Mouse (Mus musculus) embryonic facial prominence, embryonic 11.5 days (tissue): ENCODE results near the gene Cacna2d2. TPM values are rescaled to one million over a fixed set of nuclear protein-coding genes. Genes with fewer than 3 reads are reported as not detected.

Experiments used
- ATAC-seq: fragments of 200-750 bp; cut with Nextera tagmentation; replicated peaks from 2 replicates; pipeline ENCODE4 v1.8.0; 2017; ENCODE audit warnings: low read depth; ENCODE audit not compliant: insufficient number of reproducible peaks, low FRiP score, low TSS enrichment
- DNase-seq: peaks from one replicate; pipeline ENCODE4 v3.0.0-alpha.2; 2015; ENCODE audit warnings: low spot score
- H3K27ac ChIP-seq: fragments of 300-500 bp; sonication (generic); replicated peaks from 2 replicates; pipeline ENCODE4 v1.5.1; 2014; ENCODE audit warnings: mild to moderate bottlenecking, low read depth, low read length, control low read depth
- H3K27me3 ChIP-seq: fragments of 300-500 bp; sonication (generic); 2 replicates; pipeline ENCODE4 v1.6.1; 2014; ENCODE audit warnings: mild to moderate bottlenecking, low read length, moderate library complexity, mixed read lengths; ENCODE audit not compliant: control insufficient read depth, insufficient read depth
- H3K36me3 ChIP-seq: fragments of 300-500 bp; sonication (generic); replicated peaks from 2 replicates; pipeline ENCODE4 v1.6.1; 2014; ENCODE audit warnings: low read depth, mild to moderate bottlenecking, low read length, moderate library complexity, mixed read lengths; ENCODE audit not compliant: control insufficient read depth, insufficient read depth
- H3K4me1 ChIP-seq: fragments of 300-500 bp; sonication (generic); 2 replicates; pipeline ENCODE4 v1.6.1; 2014; ENCODE audit warnings: low read length, mixed read lengths; ENCODE audit not compliant: control insufficient read depth, insufficient read depth
- H3K4me2 ChIP-seq: fragments of 300-500 bp; sonication (generic); 2 replicates; pipeline ENCODE4 v1.6.1; 2014; ENCODE audit warnings: low read depth, mild to moderate bottlenecking, control low read depth, low read length, moderate library complexity
- H3K4me3 ChIP-seq: fragments of 300-500 bp; sonication (generic); 2 replicates; pipeline ENCODE4 v1.5.1; 2014; ENCODE audit warnings: low read depth, low read length, control low read depth
- H3K9ac ChIP-seq: fragments of 300-500 bp; sonication (generic); replicated peaks from 2 replicates; pipeline ENCODE4 v1.6.1; 2014; ENCODE audit warnings: mild to moderate bottlenecking, control low read depth, low read length
- H3K9me3 ChIP-seq: fragments of 300-500 bp; sonication (generic); replicated peaks from 2 replicates; pipeline ENCODE4 v1.6.1; 2016; ENCODE audit warnings: mild to moderate bottlenecking, low read length, inconsistent platforms, mixed read lengths; ENCODE audit not compliant: control insufficient read depth
- WGBS: fragments of 180-500 bp; shearing (Covaris S2); extraction: QIAGEN DNeasy Blood & Tissue Kit; methylation state at CpG from one replicate; pipeline ENCODE4 v1.1.7; 2014; 5-methylcytosine and 5-hydroxymethylcytosine counted together
- polyA plus RNA-seq: library from polyadenylated mRNA; unstranded; fragments of >200 nt; fragmentation: Nextera tagmentation; extraction: Ambion mirVana; gene quantifications from 2 replicates; pipeline ENCODE4 v1.2.1, GENCODE M21; 2014

The Cacna2d2 gene
- polyA plus RNA-seq, 1 experiment from 2014 or later = 0.63 TPM

DNA sequence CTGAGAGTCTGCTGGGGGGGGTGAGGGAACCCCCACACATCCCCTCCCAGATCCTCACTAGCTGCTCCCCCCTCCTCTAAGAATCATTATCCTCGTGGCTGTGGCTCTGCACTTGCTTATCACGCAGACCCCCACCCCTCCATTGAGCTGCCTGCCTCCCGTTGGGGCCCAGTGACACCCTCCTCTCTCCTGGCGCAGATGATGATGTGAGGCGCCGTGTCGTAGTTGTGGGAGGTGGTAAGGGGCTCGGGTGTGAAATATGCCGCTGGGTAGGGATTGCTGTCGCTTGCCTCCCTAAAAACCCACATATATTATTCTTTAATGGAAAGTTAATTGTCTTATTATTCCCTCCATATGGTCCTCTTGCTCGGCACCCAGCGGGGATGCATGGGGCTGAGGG is 31.0 kb downstream of the Cacna2d2 start:
- Histone ChIP-seq H3K9me3 (no peaks in the 10 kb centered on the region), H3K36me3 (no peaks in the 10 kb centered on the region), H3K4me1 (no peaks in the 10 kb centered on the region), H3K4me3 (no peak overlapping the region), H3K9ac (no peak overlapping the region), H3K4me2 (no peak overlapping the region), H3K27ac (no peak overlapping the region), H3K27me3 (no peaks in the 10 kb centered on the region)
- ATAC-seq (no peak), DNase-seq (no peak)
- 57% methylated on average over 12 of the region's 12 CpGs for WGBS

DNA sequence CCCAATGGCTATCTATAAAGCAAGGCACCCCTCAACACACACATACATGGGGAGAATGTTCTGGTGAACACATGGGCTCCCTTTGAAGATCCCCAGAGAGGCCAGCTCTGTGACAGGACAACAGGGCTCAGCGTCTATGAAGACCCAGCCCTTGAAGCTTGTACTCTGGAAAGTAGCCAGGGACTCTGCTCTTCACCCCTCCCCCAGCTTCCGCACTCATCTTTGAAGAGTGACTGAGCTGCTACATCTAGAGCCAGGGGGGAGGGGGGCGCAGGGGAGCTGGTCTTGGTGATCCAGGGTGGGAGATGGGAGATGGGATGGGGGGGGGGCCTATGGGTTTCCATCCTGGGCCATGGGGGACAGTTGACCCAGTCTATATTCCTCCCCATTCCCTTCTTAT is 33.1 kb downstream of the Cacna2d2 start:
- 71% methylated on average over 3 of the region's 3 CpGs for WGBS
- no peak for ATAC-seq
- Histone ChIP-seq H3K27ac (no peak overlapping the region), H3K27me3 (no peaks in the 10 kb centered on the region), H3K9me3 (no peaks in the 10 kb centered on the region), H3K4me1 (no peaks in the 10 kb centered on the region), H3K4me3 (no peak overlapping the region), H3K36me3 (no peaks in the 10 kb centered on the region), H3K4me2 (no peak overlapping the region), H3K9ac (no peak overlapping the region)
- DNase-seq = no peak

DNA sequence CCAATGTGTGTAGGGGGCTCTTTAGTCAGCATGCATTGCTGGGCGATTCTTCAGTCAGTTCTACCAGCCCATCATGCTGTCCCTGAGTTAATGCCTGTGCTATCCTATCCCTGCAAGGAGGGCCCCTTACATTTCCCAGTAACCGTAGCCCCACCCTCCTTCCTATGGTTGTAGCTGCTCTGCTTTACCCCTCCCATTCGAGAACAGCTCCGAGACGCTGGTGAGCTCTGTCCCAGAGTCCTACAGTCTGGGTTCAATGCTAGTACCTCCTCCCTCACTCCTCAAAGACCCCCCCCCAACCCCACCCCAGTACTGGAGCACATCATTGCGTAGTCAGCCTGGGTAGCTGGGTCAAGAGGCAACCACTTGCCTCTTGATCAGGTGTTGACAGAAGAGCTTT is 35.4 kb downstream of the Cacna2d2 start:
- H3K9ac ChIP-seq = no peak overlapping the region
- no peaks in the 10 kb centered on the region for H3K9me3 ChIP-seq
- 28% methylated on average over 6 of the region's 6 CpGs for WGBS
- DNase-seq (no peak), ATAC-seq (no peak)
- H3K4me1 ChIP-seq = no peaks in the 10 kb centered on the region
- H3K4me3 ChIP-seq = no peak overlapping the region
- no peak overlapping the region for H3K27ac ChIP-seq
- H3K27me3 ChIP-seq = no peaks in the 10 kb centered on the region
- H3K36me3 ChIP-seq = no peaks in the 10 kb centered on the region
- H3K4me2 ChIP-seq = no peak overlapping the region

DNA sequence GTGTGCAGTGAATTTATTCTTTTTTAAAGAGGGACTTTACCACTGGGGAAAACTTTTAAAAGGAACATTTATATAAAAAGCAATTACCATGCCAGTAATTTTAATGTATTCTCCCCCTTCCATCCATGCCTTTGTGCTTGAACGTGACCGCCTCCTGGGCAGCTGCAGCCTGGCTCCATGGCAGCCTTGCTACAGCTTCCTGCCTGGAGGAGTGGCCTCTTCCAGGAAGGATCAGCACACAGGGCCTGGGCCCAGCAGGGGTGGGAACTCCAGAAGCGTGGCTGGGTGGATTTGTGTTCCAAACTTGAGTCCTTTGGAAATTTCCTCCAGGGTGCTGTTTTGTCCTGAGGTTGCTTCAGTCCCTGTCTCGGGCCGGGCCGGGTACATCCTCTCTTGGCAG is 35.9 kb downstream of the Cacna2d2 start:
- H3K36me3 ChIP-seq = no peaks in the 10 kb centered on the region
- H3K9me3 ChIP-seq = no peaks in the 10 kb centered on the region
- H3K27me3 ChIP-seq = no peaks in the 10 kb centered on the region
- WGBS = 38% methylated on average over 6 of the region's 6 CpGs
- no peaks in the 10 kb centered on the region for H3K4me1 ChIP-seq
- ATAC-seq (0 out of 2 replicates have a peak, but pooled peaks have one; percentile 42), DNase-seq (no peak)
- H3K4me3 ChIP-seq = no peak overlapping the region
- H3K4me2 ChIP-seq = no peak overlapping the region
- H3K9ac ChIP-seq = no peak overlapping the region
- H3K27ac ChIP-seq = no peak overlapping the region

DNA sequence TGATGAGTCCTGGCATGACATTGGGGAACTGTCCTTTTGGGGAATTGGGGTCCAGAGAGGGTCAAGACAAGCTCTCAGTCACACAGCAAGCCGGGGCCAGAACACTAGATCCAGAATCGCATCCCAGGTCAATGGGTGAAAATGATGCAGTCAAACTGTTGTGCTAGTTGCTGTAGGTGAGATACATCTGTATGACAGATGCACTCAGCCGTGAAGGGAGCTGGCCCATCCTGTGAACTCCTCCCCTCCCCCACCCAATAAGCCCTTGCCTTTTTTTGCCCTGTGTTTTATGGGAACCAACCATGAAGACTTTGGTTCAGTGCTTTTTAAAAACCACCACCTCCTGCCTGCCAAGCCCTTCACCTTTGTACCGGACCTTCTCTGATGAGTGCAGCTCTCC is 43.5 kb downstream of the Cacna2d2 start:
- Histone ChIP-seq H3K27me3 (no peaks in the 10 kb centered on the region), H3K36me3 (no peaks in the 10 kb centered on the region), H3K4me3 (no peak overlapping the region), H3K9me3 (no peaks in the 10 kb centered on the region), H3K4me1 (no peaks in the 10 kb centered on the region), H3K27ac (no peak overlapping the region), H3K4me2 (no peak overlapping the region), H3K9ac (no peak overlapping the region)
- DNase-seq (no peak), ATAC-seq (no peak)
- WGBS = 71% methylated on average over 4 of the region's 4 CpGs

DNA sequence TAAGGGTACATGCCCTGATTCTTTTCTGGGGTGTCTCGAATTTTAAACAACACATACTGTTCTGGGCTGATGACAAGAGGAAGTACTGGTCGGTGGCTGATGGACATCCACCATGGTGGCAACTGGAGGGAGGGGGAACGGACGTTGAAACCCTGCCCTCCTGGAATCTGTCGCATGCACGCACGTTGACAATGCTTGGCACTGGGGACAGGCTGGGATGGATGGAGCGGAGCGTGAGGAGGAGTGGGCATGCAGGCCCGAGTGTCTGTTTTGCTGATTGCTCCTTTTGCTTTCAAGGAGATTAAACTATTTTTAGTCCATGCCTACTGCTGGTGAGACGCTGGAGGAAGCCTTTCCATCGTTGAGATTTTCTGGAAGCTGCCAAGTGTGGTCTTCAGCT is 43.9 kb downstream of the Cacna2d2 start:
- H3K4me3 ChIP-seq = no peak overlapping the region
- H3K9ac ChIP-seq = no peak overlapping the region
- H3K36me3 ChIP-seq = no peaks in the 10 kb centered on the region
- no peaks in the 10 kb centered on the region for H3K9me3 ChIP-seq
- no peaks in the 10 kb centered on the region for H3K27me3 ChIP-seq
- H3K4me2 ChIP-seq = no peak overlapping the region
- no peaks in the 10 kb centered on the region for H3K4me1 ChIP-seq
- WGBS = 65% methylated on average over 12 of the region's 12 CpGs
- ATAC-seq (no peak), DNase-seq (no peak)
- H3K27ac ChIP-seq = no peak overlapping the region

DNA sequence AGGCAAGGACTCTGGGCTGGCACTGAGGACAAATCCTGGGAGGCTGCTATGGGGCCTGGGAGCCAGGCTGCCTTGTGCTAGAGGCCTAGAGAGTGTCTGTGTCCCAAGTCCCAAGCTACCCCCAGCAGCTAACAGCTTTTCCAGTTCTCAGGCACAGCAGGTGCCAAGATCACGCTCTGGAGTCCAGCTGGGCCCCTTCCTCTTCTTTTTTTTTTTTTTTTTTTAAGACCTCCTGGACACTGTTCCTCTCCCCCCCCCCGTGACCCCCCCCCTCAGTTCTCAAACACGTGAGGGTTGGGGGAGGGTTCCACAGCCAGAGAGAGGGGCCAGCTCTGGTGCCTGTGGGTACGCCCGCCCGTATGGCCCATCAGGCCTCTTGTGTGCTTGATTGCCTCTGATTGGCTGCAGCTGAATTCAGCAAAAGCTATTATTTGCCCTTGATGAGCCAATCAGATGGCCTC is 45.6 kb downstream of the Cacna2d2 start:
- WGBS = 25% methylated on average over 4 of the region's 6 CpGs
- DNase-seq = peak; percentile 45
- Histone ChIP-seq H3K4me2 (no peak overlapping the region), H3K27ac (no peak overlapping the region), H3K36me3 (no peaks in the 10 kb centered on the region), H3K9ac (no peak overlapping the region; the same call in 1 of the 2 replicates), H3K27me3 (no peaks in the 10 kb centered on the region; the same call in 1 of the 2 replicates), H3K4me1 (no peaks in the 10 kb centered on the region), H3K4me3 (no peak overlapping the region), H3K9me3 (no peaks in the 10 kb centered on the region)
- peak; percentile 64; the same call in 1 of the 2 replicates for ATAC-seq

DNA sequence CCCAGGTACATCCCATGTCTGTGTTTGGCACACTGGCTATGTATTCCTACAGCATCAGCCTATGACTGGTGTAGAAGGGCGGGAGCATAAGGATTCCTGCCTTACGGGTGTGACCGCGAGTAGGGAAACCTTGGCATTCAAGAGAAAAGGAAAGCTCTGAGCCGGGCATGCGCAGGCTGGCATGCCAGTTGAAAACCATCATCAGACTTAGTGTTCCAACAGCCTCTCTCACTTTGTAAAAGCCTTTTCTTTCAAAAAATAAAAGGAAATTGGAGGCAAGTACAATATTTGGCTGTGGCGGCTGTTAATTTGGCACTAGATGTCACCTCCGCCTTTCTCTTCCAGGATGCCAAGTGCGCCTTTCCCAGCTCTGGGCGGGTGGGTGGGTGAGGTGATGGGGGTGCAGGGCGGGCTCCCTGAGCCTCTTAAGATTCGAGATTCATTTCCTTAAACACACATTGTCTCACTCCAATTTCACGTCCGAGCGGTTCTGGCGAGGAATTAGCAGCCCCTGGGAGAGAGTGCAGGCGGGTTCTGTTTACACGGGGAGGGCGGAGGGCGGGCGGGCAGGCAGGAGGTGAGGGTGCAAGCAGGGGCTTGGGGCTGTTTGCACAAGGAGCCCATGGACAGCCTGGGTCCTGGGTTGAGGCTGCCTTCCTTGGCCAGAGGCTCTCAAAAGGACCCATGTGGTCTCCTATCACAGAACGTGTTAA is 49.5 kb downstream of the Cacna2d2 start:
- Histone ChIP-seq H3K9ac (no peak overlapping the region), H3K9me3 (no peaks in the 10 kb centered on the region), H3K4me1 (0 out of 2 replicates have a peak, but pooled peaks cover 2% of the 10 kb centered on the region), H3K4me2 (no peak overlapping the region), H3K27me3 (no peaks in the 10 kb centered on the region; the same call in 1 of the 2 replicates), H3K36me3 (no peaks in the 10 kb centered on the region), H3K27ac (no peak overlapping the region), H3K4me3 (no peak overlapping the region)
- ATAC-seq = no peak
- DNase-seq = no peak
- WGBS = 52% methylated on average over 22 of the region's 22 CpGs
